Mouse (Mus musculus) spleen, adult 2 months (tissue): ENCODE measurements around the gene Sec24a.

Source experiments
- CTCF ChIP-seq: fragments of 200-500 bp; IDR thresholded peaks from 2 replicates; pipeline ENCODE4 v1.5.1; 2011; ENCODE audit warnings: mild to moderate bottlenecking, inconsistent platforms; ENCODE audit not compliant: insufficient read depth, insufficient read length, insufficient replicate concordance; ENCODE audit errors: extremely low read depth
- POLR2A ChIP-seq: fragments of 200-500 bp; IDR thresholded peaks from 2 replicates; pipeline ENCODE4 v1.6.1; 2011; ENCODE audit warnings: low read depth, low read length, inconsistent platforms

DNA sequence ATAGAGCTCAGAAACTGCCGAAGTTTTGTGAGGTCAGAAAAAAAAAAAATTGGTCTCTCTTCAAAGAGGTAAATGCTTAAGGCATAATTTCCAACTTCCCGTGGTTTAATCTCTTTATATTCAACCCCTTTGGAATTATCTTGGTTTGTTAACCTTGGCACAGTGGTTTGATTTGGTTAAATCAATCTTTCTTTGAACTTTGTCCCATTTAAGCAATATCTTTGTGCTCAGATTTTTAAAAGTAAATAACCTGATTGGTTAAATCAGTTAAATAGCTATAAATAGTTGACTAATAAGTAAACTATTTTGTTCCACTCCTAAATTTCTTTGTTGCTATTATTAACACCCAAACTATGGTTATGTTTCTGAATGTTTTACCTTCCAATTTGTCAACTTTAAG lies 4.2 kb downstream of the Sec24a start:
- TF ChIP-seq CTCF (no peak), POLR2A (no peak)
